Mouse (Mus musculus) ES-E14 (cell line): ENCODE results near the gene Gm34302.

ENCODE experiments used
- HCFC1 ChIP-seq: IDR thresholded peaks from 2 replicates; pipeline ENCODE4 v1.6.1; 2012; ENCODE audit warnings: low read length, inconsistent platforms, borderline replicate concordance; ENCODE audit not compliant: insufficient read depth
- MAFK ChIP-seq: IDR thresholded peaks from 2 replicates; pipeline ENCODE4 v1.6.1; 2014; ENCODE audit warnings: mild to moderate bottlenecking, low read depth, low read length, inconsistent platforms; ENCODE audit not compliant: insufficient read depth
- ZC3H11A ChIP-seq: IDR thresholded peaks from 2 replicates; pipeline ENCODE4 v1.6.1; 2012; ENCODE audit warnings: low read depth, mild to moderate bottlenecking, inconsistent platforms, low read length, borderline replicate concordance

- no peak for TF ChIP-seq ZC3H11A
- no peak for TF ChIP-seq MAFK
- no peak for TF ChIP-seq HCFC1
Observed at GRCm38 (mm10) chr3:63508924-63509323, 25.2 kb upstream of the Gm34302 start.
